Mouse (Mus musculus): Measurements from ENCODE around the gene Zfp827. TPM values are rescaled to one million over a fixed set of nuclear protein-coding genes. Genes with fewer than 3 reads are reported as not detected.

The Zfp827 gene
- polyA plus RNA-seq, 1 experiment, result 9.6 TPM

DNA sequence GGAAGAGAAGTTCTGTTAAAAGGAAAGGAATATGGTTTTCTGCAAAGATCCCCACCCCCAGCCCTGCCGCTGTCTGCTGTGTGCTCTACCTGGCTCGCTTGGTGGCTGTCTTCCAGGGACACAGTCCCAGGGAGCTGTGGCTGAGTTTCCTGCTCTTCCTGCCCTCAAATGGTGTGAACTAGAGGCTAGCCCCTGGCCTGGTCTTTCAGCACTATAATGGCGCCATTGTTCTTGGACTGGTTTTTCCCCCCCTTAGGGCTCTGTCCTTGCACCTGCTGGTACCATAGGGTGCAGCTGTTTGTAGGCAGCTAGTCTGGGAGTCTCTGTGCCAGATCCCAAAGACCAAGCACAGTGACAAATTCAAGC is 50.9 kb downstream of the Zfp827 start:
- TF ChIP-seq CTCF (conservative IDR thresholded peaks at IDR 0.05; ENCODE audit: insufficient read depth, insufficient read length, low read depth, low read length) (no peak), POLR2A (IDR thresholded peaks at IDR 0.05; ENCODE audit: low read depth, low read length) (no peak)
- Histone ChIP-seq H3K4me1 (ENCODE audit: control insufficient read depth, insufficient read depth, low read length) (peaks cover 23% of the 10 kb centered on the region), H3K36me3 (ENCODE audit: control insufficient read depth, insufficient read depth, low read length) (no peaks in the 10 kb centered on the region), H3K27me3 (replicated peaks; ENCODE audit: control insufficient read depth, insufficient read depth, low read length) (no peaks in the 10 kb centered on the region), H3K27ac (ENCODE audit: insufficient read depth, low read depth, low read length) (no peak overlapping the region), H3K4me3 (ENCODE audit: insufficient read depth, low read depth, low read length) (no peak overlapping the region)
- WGBS, result 84% methylated on average over 3 of the region's 3 CpGs
- DNase-seq, result no peak

DNA sequence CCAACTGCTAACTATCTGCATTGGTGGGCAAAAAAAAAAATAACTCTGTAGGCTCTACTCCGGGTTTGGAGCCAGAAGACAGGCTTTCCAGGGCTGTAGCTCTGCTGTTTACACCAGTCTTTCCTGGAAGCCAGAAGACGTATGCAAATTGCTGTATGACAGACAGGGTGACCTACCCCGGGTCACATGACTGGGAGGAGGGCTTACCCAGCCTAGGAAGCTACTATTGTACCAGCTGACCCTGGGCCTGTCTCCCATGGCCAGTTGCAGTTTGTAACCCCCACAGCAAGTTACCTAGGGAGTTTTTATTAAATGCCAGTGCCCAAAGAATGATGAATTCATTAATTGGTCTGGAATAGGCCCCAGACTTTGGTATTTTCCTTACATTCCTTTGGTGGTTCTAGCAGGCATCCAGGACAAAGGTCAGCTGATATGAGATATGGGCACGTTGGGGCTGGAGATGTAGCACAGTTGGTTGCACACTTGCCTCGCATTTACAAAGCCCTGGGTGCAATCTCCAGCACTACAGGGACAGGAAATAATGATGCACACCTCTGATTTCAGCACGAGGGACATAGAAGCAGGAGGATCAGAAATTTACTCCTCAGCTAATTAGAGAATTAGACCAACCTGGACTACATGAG is 52.0 kb downstream of the Zfp827 start:
- Histone ChIP-seq H3K36me3 (ENCODE audit: control insufficient read depth, insufficient read depth, low read length) (no peaks in the 10 kb centered on the region), H3K27ac (ENCODE audit: insufficient read depth, low read depth, low read length) (no peak overlapping the region; the same call in 1 of the 2 replicates), H3K4me3 (ENCODE audit: insufficient read depth, low read depth, low read length) (no peak overlapping the region), H3K4me1 (ENCODE audit: control insufficient read depth, insufficient read depth, low read length) (peaks cover 25% of the 10 kb centered on the region), H3K27me3 (replicated peaks; ENCODE audit: control insufficient read depth, insufficient read depth, low read length) (no peaks in the 10 kb centered on the region)
- TF ChIP-seq CTCF (conservative IDR thresholded peaks at IDR 0.05; ENCODE audit: insufficient read depth, insufficient read length, low read depth, low read length), result no peak
- TF ChIP-seq POLR2A (IDR thresholded peaks at IDR 0.05; ENCODE audit: low read depth, low read length), result no peak
- peak; percentile 70 for DNase-seq
- WGBS, result 38% methylated on average over 6 of the region's 6 CpGs

DNA sequence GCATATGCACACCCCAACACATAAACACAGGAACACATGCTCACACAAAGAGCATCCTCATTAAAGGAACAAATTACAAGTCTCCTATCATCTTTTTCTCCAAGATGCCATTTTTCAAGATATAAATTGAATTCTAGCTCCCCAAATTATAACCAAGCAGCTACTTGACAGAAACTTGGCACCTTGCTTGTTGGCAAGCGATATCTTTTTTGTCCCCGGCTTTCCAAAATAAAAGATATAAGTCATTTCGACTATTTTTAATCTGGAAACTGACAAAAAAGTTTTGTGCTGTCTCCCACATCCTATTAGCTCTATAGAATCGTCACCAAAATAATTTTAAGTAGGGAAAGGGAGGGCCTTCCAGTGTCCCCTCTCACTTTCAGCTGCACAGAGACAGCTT is 53.1 kb downstream of the Zfp827 start:
- 65% methylated on average over 4 of the region's 4 CpGs for WGBS

DNA sequence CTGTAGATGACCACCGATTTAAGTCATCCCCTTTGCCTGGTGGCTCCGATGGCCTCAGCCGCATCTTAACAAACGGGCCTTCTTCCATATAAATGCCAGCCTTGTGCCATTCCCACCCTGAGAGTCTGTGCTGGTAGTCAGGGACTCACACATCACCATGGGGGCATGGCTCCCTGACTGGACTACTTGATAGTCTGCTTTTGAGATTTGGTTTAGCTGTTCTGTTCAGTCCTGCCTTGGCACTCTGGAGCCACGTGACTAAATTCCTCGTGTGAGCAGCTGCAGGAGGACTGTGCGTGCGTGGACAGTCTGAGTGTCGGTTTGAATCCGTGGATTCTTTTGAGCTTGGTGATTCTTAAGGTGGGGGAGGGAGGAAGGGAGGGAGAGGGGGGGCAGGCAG is 53.7 kb downstream of the Zfp827 start:
- Histone ChIP-seq H3K27ac (ENCODE audit: insufficient read depth, low read depth, low read length) (no peak overlapping the region), H3K4me3 (ENCODE audit: insufficient read depth, low read depth, low read length) (no peak overlapping the region), H3K27me3 (replicated peaks; ENCODE audit: control insufficient read depth, insufficient read depth, low read length) (no peaks in the 10 kb centered on the region), H3K4me1 (ENCODE audit: control insufficient read depth, insufficient read depth, low read length) (peaks cover 25% of the 10 kb centered on the region), H3K36me3 (ENCODE audit: control insufficient read depth, insufficient read depth, low read length) (no peaks in the 10 kb centered on the region)
- no peak for TF ChIP-seq CTCF (conservative IDR thresholded peaks at IDR 0.05; ENCODE audit: insufficient read depth, insufficient read length, low read depth, low read length)
- TF ChIP-seq POLR2A (IDR thresholded peaks at IDR 0.05; ENCODE audit: low read depth, low read length), result no peak
- no peak for DNase-seq
- WGBS, result 72% methylated on average over 10 of the region's 10 CpGs

More for the DNA sequence above, 53.1 kb downstream of the Zfp827 start:
- H3K4me1 ChIP-seq (ENCODE audit: control insufficient read depth, insufficient read depth, low read length), result peaks cover 25% of the 10 kb centered on the region
- no peaks in the 10 kb centered on the region for H3K27me3 ChIP-seq (replicated peaks; ENCODE audit: control insufficient read depth, insufficient read depth, low read length)
- peak; percentile 29 for DNase-seq
- H3K36me3 ChIP-seq (ENCODE audit: control insufficient read depth, insufficient read depth, low read length), result no peaks in the 10 kb centered on the region
- TF ChIP-seq POLR2A (IDR thresholded peaks at IDR 0.05; ENCODE audit: low read depth, low read length) (no peak), CTCF (conservative IDR thresholded peaks at IDR 0.05; ENCODE audit: insufficient read depth, insufficient read length, low read depth, low read length) (no peak)
- no peak overlapping the region for H3K27ac ChIP-seq (ENCODE audit: insufficient read depth, low read depth, low read length)
- no peak overlapping the region for H3K4me3 ChIP-seq (ENCODE audit: insufficient read depth, low read depth, low read length)

DNA sequence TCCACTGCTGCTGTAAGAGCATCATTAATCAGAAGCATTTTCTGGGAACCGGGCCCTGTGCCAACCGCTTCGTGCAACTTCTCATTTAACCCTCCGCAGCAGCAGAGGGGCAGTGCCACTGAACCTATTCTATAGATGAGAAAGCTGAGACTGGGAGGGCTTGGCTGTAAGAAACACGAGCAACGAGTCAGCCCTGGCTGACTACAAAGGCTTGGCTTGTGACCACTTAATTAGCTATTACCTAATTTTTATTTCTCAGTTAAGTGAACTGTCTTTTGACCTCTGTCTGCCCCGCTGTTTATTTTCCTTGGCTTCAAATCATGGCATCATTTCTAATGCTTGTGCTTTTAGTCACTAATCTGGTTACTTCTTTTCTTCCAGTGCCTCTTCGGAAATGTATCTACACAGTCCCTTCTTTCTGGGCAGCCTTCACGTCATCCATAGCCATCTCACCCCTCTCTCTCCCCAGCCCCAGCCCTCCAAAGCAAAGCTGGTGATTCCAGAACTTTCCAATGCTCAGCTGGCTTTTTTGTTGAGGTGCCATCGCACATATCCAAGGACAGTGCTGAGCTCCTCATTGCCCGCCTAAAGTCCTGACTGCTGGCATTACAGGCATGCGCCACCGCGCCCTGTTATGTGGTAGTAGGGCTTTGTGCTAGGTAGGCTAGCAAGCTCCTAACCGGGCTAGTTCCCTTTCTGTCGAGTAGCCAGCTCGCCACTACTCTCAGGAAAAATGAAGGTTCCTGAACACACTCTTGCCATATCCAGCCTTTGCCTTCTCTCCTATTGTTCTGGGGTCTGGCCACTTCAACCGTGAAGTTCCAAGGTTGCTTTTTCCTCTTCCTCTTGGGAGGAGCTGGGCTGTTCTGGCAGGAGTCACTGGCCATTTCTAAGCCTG is 55.5 kb downstream of the Zfp827 start:
- Histone ChIP-seq H3K27me3 (replicated peaks; ENCODE audit: control insufficient read depth, insufficient read depth, low read length) (no peaks in the 10 kb centered on the region), H3K36me3 (ENCODE audit: control insufficient read depth, insufficient read depth, low read length) (no peaks in the 10 kb centered on the region), H3K4me1 (ENCODE audit: control insufficient read depth, insufficient read depth, low read length) (peaks cover 25% of the 10 kb centered on the region), H3K27ac (ENCODE audit: insufficient read depth, low read depth, low read length) (peak overlapping the region; percentile 3; the same call in 1 of the 2 replicates), H3K4me3 (ENCODE audit: insufficient read depth, low read depth, low read length) (no peak overlapping the region)
- WGBS, result 36% methylated on average over 18 of the region's 18 CpGs
- DNase-seq, result peak; percentile 85
- no peak for TF ChIP-seq CTCF (conservative IDR thresholded peaks at IDR 0.05; ENCODE audit: insufficient read depth, insufficient read length, low read depth, low read length)
- no peak for TF ChIP-seq POLR2A (IDR thresholded peaks at IDR 0.05; ENCODE audit: low read depth, low read length)

DNA sequence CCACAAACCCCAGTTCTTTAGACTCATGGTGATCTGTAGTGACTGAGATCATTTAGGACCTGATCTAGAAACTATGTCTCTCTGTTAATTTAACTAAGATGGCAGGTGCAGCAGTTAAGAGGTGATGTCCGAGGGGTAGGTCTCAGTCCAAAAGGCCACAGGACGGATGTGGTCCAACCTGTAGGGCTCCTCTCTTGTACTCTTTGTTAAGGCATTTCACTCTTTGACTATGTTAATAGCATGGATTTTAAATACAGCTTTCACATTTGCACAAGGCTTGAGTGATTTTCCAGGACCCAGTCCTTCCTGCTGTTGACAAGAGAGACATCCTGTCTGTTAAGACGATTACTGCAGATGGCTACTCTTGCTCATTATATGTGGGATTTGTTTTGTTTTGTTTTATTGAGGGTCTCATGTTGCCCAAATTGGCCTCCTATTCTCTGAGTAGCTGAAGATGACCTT is 56.2 kb downstream of the Zfp827 start:
- H3K4me1 ChIP-seq (ENCODE audit: control insufficient read depth, insufficient read depth, low read length), result peaks cover 25% of the 10 kb centered on the region
- H3K27ac ChIP-seq (ENCODE audit: insufficient read depth, low read depth, low read length), result peak overlapping the region; percentile 3; the same call in 1 of the 2 replicates
- no peaks in the 10 kb centered on the region for H3K36me3 ChIP-seq (ENCODE audit: control insufficient read depth, insufficient read depth, low read length)
- H3K27me3 ChIP-seq (replicated peaks; ENCODE audit: control insufficient read depth, insufficient read depth, low read length), result no peaks in the 10 kb centered on the region
- TF ChIP-seq POLR2A (IDR thresholded peaks at IDR 0.05; ENCODE audit: low read depth, low read length) (no peak), CTCF (conservative IDR thresholded peaks at IDR 0.05; ENCODE audit: insufficient read depth, insufficient read length, low read depth, low read length) (no peak)
- WGBS, result 59% methylated on average over 3 of the region's 3 CpGs
- H3K4me3 ChIP-seq (ENCODE audit: insufficient read depth, low read depth, low read length), result no peak overlapping the region
- no peak for DNase-seq

DNA sequence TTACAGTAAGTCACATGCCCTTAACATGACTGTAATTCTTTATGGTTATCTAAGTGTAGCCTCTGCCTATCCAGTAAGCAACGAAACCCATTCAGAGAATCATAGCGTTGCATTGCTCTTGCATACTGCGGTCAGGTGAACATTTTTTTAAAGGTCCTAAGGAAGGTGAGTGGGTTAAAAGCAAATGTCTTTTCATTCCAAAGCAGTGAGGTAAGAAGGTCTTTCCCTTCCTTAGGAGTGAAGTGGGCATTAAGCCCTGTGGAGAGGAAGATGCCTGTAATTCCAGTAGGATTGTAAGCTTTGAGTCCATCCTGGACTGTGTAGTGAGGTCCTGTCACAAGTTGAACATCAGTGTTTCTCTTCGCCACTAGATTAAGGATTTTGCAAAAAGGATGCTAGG is 66.2 kb downstream of the Zfp827 start:
- peaks cover 2% of the 10 kb centered on the region; the same call in 1 of the 2 replicates for H3K4me1 ChIP-seq (ENCODE audit: control insufficient read depth, insufficient read depth, low read length)
- H3K27me3 ChIP-seq (replicated peaks; ENCODE audit: control insufficient read depth, insufficient read depth, low read length), result no peaks in the 10 kb centered on the region
- WGBS, result 91% methylated on average over 4 of the region's 4 CpGs
- no peak overlapping the region for H3K4me3 ChIP-seq (ENCODE audit: insufficient read depth, low read depth, low read length)
- no peaks in the 10 kb centered on the region; the same call in 1 of the 2 replicates for H3K36me3 ChIP-seq (ENCODE audit: control insufficient read depth, insufficient read depth, low read length)
- no peak for TF ChIP-seq CTCF (conservative IDR thresholded peaks at IDR 0.05; ENCODE audit: insufficient read depth, insufficient read length, low read depth, low read length)
- TF ChIP-seq POLR2A (IDR thresholded peaks at IDR 0.05; ENCODE audit: low read depth, low read length), result no peak
- no peak for DNase-seq
- no peak overlapping the region for H3K27ac ChIP-seq (ENCODE audit: insufficient read depth, low read depth, low read length)
